Mouse (Mus musculus) testis, adult 2 months (tissue): ENCODE data around the gene Pex11a.

ENCODE experiments used
- CTCF ChIP-seq: fragments of 200-500 bp; IDR thresholded peaks from 2 replicates; pipeline ENCODE4 v1.5.1; 2012; ENCODE audit warnings: low read depth, mild to moderate bottlenecking, inconsistent platforms, low read length, moderate library complexity; ENCODE audit not compliant: control insufficient read depth, insufficient read depth, insufficient replicate concordance
- POLR2A ChIP-seq: fragments of 200-500 bp; IDR thresholded peaks from 2 replicates; pipeline ENCODE4 v1.6.1; 2012; ENCODE audit warnings: low read depth, mild to moderate bottlenecking, inconsistent platforms, low read length, moderate library complexity; ENCODE audit not compliant: control insufficient read depth

GRCm38 (mm10) chr7:79727091-79727490, 15.8 kb downstream of the Pex11a start:
- no peak for TF ChIP-seq POLR2A
- peak; percentile 73; the same call in 1 of the 2 replicates for TF ChIP-seq CTCF
